Mouse (Mus musculus): Measurements from ENCODE around the gene Rad50.

Gene Rad50

DNA sequence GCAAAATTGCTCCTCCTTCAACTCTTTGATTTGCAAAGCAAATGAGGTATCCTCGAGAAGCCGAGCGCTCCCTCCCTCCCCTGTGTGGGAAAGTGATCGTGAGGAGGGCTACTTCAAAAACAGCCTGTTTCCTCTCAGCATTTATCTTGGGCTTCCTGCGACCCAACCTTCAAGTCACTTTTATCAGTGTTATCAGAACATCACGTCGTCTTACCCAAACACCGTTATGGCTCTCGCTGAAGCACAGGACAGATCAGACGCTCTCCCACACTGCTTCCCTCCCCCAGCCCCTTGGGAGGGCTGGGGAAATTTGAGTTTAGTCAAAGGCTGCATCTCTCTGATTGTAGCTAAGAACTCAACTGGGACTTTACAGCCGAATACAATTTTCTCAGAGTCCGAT, 101.5 kb downstream of the Rad50 start:
- intact Hi-C loops (cut with DNase I), result no loop called here

DNA sequence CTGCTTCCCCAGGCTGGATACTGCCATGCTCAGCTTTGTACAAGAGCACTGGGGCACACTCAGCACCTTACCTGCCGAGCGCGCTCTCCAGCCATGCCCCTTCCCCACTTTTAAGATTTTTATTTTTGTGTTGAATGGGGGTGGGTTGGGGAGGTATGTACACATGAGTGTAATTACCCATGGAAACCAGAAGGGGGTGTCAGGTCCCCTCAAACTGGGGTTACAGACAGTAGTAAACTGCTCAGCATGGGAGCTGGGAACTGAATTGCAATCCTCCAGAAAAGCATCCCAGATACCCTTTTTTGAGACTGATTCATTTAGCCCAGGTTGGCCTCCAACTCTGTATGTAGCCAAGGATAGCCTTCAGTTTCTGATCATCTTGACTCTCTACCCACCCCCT, 102.1 kb downstream of the Rad50 start:
- intact Hi-C loops (cut with DNase I), result no loop called here

All from adrenal gland (tissue).